Mouse (Mus musculus) kidney, postnatal 4 days (tissue): ENCODE measurements around the gene Bnc2.
A peak's percentile ranks its signal among the peaks of the same experiment; 100 is the strongest.

Experiments
- DNase-seq, 2 experiments: peaks; one replicate each; pipeline ENCODE4 v3.0.0; 2021; ENCODE audit warnings: mixed read lengths in 2 of 2

Gene Bnc2

DNA sequence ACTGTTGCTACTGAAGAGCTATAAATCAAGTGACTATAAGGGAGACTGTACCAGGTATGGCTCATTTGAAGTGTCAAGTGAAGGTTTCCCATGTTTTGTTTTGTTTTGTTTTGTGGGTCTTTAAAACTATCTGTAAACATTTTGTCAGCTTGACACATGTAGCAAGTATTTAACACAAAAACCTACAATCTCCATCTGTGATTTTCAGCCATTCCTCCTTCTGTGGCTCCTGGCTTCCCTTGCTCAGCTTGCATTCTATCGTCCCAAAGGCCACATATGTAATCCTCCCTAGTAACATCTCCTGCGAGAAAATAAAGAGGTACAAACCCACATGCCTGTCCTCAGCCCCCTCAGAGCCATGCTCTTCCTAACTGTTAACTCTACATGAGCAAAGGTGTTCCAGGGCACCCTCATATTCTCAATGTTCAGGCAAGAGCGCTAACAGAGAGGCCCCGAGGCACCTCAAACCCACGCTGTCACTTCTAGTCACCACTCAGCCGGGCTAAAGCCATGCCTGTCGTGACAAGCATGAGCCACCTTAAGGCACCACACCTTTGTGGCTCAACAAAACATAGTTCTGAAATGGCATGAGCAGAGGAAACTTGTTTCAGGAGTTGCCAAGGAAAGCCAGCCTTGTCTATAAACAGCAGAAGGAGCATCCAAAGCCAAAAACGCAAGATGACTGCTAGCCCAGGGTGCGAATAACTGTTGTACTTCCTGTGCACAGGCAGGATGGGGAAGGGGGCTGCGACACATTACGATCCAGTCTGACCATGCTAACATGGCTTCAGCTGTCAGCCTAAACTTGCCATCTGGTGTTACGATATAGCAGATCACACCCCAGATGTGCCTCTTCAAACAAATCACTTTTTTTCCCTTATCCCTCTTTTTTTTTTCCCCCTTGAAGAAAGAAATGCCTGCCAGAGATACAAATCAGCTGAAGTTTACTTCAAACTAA is 42.0 kb downstream of the Bnc2 start:
- DNase-seq, result no peak

- no peak for DNase-seq
These were observed 47.5 kb downstream of the Bnc2 start for GRCm38 (mm10) chr4:84627616-84628015.

DNA sequence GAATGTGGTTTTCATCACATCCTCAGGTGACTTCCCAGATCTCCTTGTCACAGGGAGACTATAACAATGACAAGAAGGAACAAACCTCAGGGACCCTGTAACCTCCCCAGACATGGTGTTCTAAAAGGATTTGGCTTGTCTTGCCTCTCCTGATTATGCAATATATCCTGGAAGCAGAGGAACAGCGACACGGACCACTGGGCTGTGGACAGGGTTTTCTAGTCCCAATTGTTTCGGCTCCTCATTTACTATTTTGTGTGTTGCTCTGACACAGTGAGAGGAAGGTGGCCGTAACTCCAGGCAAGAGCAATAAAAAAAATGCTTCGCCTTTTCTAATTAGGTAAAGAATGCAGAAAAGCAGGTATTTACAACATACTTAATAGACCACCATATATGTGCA is 51.8 kb downstream of the Bnc2 start:
- DNase-seq, result no peak

DNA sequence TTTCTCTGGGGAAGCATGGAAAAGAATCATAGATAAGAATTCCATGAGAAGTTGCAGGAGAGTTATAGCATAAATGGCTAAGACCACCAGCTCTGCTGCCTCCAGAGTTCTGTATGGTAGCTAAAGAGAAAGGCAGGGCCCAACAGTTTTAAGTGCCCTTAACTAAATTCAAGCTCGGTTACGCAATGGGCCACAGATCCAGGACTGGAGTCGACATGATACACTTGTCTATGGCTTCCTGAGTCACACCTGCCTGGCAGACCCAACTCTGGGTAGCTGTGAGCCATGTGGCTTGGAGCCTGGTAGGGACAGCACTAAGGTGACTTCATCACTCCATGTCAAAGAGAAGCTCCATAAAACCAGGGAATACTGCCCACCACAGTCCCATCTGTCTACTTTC is 53.3 kb downstream of the Bnc2 start:
- DNase-seq, result no peak

DNA sequence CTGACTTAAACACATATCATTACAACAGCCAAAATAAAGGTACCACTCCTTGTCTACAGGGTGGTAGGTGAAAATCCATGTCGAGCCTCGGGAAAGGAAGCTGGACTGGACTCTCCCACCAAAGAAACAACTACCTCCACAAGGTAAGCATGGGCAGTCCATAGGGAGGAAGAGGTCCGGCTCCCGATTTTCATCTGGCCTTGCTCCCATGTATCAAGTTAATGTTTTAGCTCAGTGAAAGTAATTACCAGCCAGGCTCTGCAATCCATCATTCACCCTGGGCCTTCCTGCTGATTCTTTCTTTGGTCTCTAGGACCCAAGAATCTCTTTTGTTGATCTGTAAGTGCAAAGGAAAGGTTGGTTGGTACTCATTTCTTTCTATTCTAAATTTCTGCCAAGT is 65.2 kb downstream of the Bnc2 start:
- peak in 1 of 2 experiments; percentile 20 for DNase-seq

- no peak for DNase-seq
These were observed 70.6 kb downstream of the Bnc2 start for GRCm38 (mm10) chr4:84604461-84604860.

DNA sequence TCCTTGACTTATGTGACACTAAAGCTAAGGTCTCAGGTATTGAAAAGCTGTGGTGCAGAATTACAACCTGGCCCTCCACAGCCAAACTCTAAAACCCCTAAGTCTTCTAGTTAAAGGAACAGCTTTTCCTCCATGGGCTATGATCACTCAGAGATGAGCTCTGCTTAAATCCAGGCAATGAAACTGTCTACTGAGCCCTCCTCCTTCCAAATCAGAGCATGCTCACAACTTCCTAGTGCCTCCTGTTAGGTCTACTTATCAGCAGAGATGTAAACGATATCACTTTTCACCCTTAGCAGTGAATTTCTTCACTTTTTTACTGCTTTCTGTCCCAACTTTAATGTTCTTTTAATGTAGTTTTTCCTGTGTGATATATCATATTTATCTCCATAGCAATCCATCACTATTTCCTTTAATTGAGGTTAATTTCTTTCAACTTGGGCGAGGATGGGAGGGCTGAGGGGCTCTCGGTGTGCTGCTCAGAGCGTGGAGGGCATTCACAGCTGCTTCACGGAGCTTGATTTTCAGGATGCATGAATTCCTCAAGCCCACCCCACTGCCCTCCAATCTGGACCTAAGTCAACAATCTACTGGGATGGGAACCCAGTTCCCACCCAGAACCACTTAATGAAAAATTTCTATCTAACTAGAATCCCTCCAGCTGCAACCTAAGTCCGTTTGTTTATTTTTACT is 94.7 kb downstream of the Bnc2 start:
- DNase-seq, result peak in 1 of 2 experiments; percentile 4

GRCm38 (mm10) chr4:84578296-84578695 is 96.8 kb downstream of the Bnc2 start:
- no peak for DNase-seq

- DNase-seq, result no peak
These were observed 109.0 kb downstream of the Bnc2 start for GRCm38 (mm10) chr4:84566123-84566522.

DNA sequence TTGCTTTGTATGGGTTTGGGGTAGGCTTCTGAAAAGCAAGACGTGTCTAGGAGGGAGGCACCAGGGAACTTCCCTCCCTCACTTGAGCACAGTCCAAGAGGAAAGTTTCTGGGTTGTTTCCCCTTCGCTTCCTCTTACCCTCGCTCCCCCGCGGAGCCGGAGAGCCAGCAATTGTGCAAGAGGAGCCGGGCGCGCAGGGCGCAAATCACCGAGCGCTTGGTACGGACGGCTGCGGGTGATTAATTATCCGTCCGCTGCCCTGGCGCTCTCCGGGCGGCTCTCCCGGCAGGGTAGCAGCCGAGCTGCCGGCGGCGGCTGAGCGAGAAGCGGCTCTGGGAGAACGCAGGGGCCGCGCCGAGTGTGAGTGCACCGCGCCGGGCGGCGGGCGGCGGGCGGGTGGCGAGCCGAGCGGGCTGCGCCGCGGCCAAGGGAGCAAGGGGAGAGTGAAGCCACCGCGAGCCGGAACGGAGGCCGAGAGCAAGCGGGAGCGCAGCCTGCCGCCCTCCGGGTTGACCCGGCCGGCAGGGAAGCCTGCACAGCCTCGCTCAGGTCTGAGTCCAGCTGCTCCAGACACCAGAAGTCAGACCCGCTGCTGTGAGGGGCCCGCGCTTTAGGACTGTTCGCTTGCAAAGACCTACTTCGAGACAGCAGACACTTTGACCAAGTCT is 129.7 kb downstream of the Bnc2 start:
- peak; percentile 79 to 88 for DNase-seq

DNA sequence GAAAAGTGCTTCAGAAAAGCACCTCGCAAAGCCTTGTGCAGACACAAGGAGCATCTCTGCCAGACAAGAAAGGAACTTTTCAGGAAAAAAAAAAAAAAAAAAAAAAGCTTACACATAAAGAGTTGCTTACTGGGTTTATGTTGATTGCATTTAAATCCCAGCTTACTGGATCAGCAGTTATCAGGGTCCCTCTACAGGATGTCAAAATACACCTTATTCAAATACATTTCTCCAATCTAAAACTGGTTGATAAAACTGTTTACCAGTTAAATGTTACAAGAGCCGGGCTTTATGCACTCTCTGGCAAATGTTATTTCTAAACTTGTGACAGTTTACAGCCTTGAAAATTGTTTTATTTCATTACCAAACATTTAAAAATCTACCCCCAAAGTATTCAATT is 130.4 kb downstream of the Bnc2 start:
- DNase-seq, result no peak

DNA sequence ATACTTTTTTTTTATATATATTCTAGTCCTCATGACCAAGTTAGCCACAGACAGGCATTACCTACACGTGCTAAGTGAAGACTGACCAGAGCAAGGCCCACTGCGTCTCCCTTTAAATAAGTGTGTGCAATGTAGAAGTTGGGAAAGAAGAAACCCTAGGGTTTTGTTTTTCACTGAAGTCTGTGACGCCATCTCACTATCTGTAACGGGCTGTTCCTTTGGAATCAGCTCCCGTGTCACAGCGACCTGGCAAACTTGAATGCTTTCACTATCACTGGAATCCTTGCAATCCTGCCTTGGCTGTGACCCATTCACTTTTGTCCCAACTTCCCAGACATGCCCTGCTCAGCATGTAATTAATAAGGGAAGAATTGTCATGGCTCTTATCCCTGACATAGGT is 134.5 kb downstream of the Bnc2 start:
- DNase-seq, result no peak

GRCm38 (mm10) chr4:84539396-84539795 is 135.7 kb downstream of the Bnc2 start:
- DNase-seq, result no peak

DNA sequence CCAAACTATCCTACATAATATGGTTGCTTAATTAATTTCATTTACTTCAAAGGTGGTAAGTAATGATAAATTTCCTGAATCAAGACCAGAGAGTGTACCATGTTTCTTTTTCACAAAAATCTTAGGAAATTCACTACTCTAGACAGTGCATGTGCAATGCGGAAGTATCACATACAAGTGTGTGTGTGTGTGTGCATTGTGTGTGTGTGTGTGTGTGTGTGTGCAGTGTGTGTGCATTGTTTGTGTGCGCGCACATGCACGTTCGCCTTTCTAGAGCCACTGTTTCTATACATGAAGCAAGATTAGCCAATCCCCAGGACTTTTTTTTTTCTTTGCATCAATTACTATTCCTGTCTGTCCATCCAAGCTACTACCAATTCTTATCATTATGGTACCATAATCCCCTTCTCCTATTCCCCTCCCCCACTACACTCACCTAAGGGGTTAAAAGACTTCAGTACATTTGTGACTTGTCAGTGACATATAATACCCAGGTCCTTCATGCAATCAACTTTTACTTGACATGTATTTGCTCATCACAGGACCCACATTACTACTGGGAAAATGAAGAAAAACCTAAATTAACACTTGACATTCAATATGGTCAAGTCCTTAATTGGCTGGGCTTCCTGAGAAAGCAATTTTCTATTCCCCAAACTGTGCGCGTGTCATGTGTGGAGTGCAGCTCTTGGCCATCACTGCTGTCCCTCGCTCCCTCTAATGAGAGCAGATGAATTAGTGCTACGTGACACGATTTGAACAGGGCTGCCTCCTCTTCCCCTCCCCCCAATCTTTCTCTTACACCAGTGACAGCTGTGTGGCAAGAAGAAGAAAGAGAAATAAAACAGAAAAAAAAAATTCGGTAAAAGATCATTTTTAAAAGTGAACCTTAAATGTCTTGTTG is 145.9 kb downstream of the Bnc2 start:
- DNase-seq, result no peak

DNA sequence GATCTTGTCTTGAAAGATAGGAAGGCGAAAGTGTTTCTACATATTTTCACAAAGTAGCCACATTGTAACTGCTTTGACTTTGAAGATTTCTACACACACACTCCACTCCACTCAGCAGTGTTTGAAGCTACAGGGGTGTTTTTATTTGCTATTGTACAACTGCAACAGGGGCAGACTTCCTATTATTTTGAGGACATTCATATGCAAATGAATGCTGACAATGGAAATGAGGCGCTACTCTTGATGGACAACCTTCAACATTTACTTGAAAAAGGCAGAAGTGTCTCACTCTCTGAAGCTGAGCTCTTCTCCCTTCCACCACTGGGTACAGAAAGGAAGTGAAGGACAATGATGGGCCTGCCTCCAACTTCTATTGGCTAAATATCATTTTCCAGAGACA is 146.7 kb downstream of the Bnc2 start:
- DNase-seq, result no peak

GRCm38 (mm10) chr4:84527066-84527933 is 147.8 kb downstream of the Bnc2 start:
- DNase-seq, result no peak

GRCm38 (mm10) chr4:84523651-84524221 is 151.3 kb downstream of the Bnc2 start:
- peak; percentile 20 to 49 for DNase-seq

DNA sequence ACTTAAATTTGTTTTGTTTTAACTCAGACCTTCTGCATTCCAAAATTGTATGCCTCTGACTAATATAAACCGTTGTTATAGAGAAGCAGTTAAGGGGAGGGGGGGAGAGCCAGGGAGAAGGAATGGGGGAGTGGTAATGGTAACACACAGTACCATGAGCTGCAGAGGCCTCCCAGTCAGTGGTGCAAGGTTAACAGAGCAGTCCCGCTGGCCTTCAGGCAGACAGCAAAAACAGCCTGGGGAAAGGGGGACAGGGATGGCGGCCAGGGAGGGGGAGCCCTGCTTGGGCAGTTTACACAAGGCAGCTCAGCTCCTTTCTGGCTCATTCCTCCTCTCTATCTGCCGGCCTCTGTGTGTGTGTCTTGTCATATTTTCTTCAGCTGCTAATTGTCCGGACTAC is 151.9 kb downstream of the Bnc2 start:
- peak; percentile 37 to 59 for DNase-seq

GRCm38 (mm10) chr4:84521562-84521961 is 153.5 kb downstream of the Bnc2 start:
- no peak for DNase-seq

DNA sequence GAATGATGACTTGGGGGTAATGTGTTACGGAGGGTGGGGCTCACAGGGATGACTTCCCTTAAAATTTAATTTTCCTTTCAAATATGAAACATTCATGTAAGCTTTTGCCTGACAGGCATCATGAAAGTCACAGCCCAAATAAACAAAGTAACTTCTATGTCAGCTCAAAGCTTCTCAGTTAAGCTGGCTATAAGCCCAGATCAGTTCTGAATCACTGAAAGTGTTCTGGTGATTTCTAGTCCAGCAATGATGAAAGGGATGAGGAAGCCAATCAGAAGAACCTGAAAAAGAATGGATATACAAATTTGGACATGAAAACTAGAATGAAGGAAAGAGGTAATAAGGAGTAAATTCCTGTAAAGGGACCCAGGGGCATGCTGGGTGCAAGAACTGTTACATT is 164.6 kb downstream of the Bnc2 start:
- no peak for DNase-seq

DNA sequence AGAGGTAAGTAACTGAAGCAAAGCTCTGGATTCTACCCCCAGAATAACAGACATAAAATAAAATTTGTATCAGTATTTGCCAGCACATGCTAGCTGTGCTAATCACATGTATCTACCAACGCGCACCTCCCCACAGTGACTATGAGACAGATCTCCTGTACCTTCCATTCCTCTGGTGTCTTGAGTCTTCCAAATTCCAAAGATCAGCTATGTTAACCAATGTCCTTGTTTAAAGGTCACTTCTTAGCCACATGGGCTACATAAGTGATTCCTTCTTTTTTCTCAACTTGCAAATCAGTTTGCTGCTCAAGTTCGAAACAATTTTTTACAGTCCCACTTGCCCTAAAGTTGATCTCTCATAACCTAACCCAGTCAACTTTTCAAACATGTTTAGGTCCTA is 167.5 kb downstream of the Bnc2 start:
- DNase-seq, result no peak
